Mouse (Mus musculus) brown adipose tissue, adult 24 weeks (tissue): ENCODE results near the gene Rexo4. TPM values are rescaled to one million over a fixed set of nuclear protein-coding genes. Genes with fewer than 3 reads are reported as not detected.

Experiments used
- H3K27ac ChIP-seq: fragments of 200-500 bp; replicated peaks from 2 replicates; pipeline ENCODE4 v1.5.1; 2012; ENCODE audit warnings: low read depth, mild to moderate bottlenecking, low read length
- H3K4me1 ChIP-seq: fragments of 200-500 bp; 2 replicates; pipeline ENCODE4 v1.6.1; 2012; ENCODE audit warnings: low read length, mixed read lengths; ENCODE audit not compliant: control insufficient read depth, insufficient read depth, insufficient read length
- H3K4me3 ChIP-seq: fragments of 200-500 bp; 2 replicates; pipeline ENCODE4 v1.5.1; 2012; ENCODE audit warnings: low read depth, mild to moderate bottlenecking, low read length, moderate library complexity; ENCODE audit not compliant: insufficient read depth
- polyA plus RNA-seq: library from polyadenylated mRNA; stranded (reverse); fragments of >200 nt; gene quantifications from 2 replicates; pipeline ENCODE4 v1.2.4, GENCODE M21; 2012; ENCODE audit not compliant: missing spikeins, insufficient read depth, insufficient read length

Gene Rexo4
- polyA plus RNA-seq, result 10.4 and 13.9 TPM in 2 replicates

- Histone ChIP-seq H3K4me3 (peak within 1 kb of the TSS; percentile 87), H3K4me1 (peaks cover 8% of the 10 kb centered on the region; the same call in 1 of the 2 replicates), H3K27ac (peak within 1 kb of the TSS; percentile 94)
Observed at GRCm38 (mm10) chr2:26963923-26964723, at the start of gene Rexo4. Gene Rexo4 (minus strand): TSS chr2:26964386.

GRCm38 (mm10) chr2:27009714-27010244 is 45.6 kb upstream of the Rexo4 start, which contains the start of gene Cacfd1:
Gene Cacfd1 (plus strand): TSS chr2:27009926.
- Histone ChIP-seq H3K4me3 (peak within 1 kb of the TSS; percentile 100), H3K27ac (peak within 1 kb of the TSS; percentile 65), H3K4me1 (peaks cover 7% of the 10 kb centered on the region)

GRCm38 (mm10) chr2:27007701-27008100 is 43.5 kb upstream of the Rexo4 start:
- Histone ChIP-seq H3K4me3 (no peak overlapping the region), H3K4me1 (peaks cover 7% of the 10 kb centered on the region), H3K27ac (no peak overlapping the region)

DNA sequence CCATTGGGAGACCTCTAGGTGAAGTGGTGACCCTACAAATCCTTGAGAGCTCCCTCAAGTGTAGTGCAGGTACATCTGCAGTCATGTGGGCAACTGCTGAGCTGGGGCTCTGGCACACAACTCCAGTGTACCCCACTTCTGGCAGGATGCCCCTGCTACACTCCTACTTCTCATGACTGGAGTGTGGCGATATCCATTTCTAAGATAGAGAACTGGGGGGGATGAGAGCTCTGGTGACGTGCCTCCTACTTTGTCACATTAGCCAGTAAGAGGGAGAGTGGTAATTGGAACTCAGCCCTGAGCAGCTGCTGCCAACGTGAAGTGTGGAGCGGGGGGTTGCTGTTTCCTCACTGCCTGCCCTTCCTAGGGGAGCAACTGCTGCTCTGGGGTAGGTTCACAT is 42.1 kb upstream of the Rexo4 start:
- Histone ChIP-seq H3K27ac (no peak overlapping the region), H3K4me3 (no peak overlapping the region), H3K4me1 (peaks cover 7% of the 10 kb centered on the region)

GRCm38 (mm10) chr2:26997993-26998392 is 33.8 kb upstream of the Rexo4 start:
- no peak overlapping the region for H3K27ac ChIP-seq
- H3K4me3 ChIP-seq, result no peak overlapping the region
- H3K4me1 ChIP-seq, result no peaks in the 10 kb centered on the region

DNA sequence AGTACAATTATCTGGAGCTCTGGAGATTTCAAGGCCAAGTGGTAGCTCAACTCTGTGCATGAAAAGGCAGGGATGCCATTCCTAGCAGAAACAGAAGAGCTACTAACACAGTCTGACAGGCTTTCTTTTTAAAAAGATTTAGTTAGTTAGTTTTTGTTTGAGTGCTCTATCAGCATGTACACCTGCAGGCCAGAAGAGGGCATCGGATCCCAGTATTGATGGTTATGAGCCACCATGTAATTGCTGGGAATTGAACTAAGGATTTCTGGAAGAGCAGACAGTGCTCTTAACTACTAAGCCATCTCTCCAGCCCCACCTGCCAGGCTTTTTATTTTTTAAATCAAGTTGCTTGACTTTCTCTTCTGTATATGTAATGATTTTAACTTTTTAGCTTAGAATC is 33.3 kb upstream of the Rexo4 start:
- Histone ChIP-seq H3K4me3 (no peak overlapping the region), H3K27ac (no peak overlapping the region), H3K4me1 (no peaks in the 10 kb centered on the region)

DNA sequence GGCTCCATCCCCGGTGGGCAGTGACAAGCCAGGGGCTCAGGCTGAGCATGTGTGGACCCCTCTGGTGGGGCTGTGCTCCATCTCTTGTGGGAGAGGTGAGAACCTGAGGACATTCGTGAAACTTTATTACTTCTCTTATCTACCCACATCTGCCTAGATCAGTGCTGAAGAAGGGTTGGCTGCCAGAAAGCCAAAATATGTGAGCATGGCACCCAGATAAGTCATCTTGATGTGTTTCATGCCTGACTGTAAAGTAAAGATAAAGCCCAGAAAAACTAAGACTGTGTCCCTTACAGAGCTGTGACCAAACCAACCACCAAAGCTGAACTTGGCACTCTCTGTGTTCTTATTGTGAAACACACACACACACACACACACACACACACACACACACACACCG is 29.8 kb upstream of the Rexo4 start:
- Histone ChIP-seq H3K4me1 (no peaks in the 10 kb centered on the region), H3K27ac (no peak overlapping the region), H3K4me3 (no peak overlapping the region)

DNA sequence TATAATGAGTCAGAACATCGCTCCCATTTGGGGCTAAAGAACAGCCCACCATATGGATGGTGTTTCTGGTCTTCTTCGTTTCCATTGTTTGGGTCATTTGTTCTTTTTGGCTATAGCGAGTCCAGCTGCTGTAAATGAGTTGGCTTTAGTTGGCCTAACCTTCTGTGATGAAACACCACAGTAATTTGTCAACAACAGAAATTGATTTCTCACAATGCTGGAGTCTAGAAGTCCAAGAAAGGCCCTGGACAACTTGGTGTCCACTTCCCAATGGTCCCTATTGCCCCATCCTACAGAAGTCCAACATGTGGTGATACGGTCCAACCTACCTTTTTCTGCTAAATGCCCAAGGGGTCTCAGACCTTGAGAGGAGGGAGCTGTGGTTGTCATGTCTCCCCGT is 20.5 kb upstream of the Rexo4 start:
- no peaks in the 10 kb centered on the region for H3K4me1 ChIP-seq
- no peak overlapping the region for H3K27ac ChIP-seq
- no peak overlapping the region for H3K4me3 ChIP-seq

DNA sequence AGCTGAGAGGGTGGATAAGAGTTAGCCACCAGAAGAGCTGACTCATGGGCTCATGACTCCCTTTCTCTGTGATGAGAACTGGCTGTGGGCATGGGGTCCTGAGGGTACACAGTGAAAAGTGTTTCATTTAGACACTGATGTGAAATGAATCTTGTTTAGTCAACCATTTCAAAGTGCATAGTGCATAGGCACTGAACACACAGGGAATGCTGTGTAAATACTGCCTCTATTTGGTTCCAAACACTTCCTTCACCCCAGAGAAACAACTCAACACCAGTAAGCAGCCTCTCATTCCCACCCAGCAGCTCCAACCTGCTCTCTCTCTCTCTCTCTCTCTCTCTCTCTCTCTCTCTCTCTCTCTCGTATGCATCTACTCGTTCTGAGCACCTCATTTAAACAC is 20.0 kb upstream of the Rexo4 start:
- Histone ChIP-seq H3K4me3 (no peak overlapping the region), H3K4me1 (no peaks in the 10 kb centered on the region), H3K27ac (no peak overlapping the region)

DNA sequence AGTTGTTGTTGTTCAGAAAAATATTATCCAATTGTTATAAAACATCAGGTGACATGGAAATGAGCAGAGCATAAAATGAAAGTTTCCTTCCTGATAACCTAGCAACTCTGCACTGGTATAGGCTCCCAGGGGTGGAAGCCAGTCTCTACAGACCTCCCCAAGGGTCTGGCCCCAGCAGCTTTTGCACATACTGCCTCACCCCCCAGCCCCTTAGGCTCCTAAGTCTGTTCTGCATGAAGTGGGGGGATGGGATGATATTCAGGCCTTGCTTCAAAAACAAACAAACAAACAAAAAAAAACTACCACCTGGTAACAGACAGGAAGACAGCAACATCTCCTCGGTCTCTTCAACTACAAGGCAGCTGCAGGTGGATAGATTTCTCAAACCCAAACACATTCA is 16.2 kb upstream of the Rexo4 start:
- H3K27ac ChIP-seq, result no peak overlapping the region
- H3K4me3 ChIP-seq, result no peak overlapping the region
- H3K4me1 ChIP-seq, result no peaks in the 10 kb centered on the region

GRCm38 (mm10) chr2:26973960-26974359 is 9.8 kb upstream of the Rexo4 start:
- H3K4me3 ChIP-seq, result no peak overlapping the region
- no peaks in the 10 kb centered on the region for H3K4me1 ChIP-seq
- H3K27ac ChIP-seq, result no peak overlapping the region

GRCm38 (mm10) chr2:26973116-26973515 is 8.9 kb upstream of the Rexo4 start, which contains the start of gene Adamts13:
Gene Adamts13 (plus strand): TSS chr2:26973416.
- Histone ChIP-seq H3K27ac (no peak within 1 kb of the TSS), H3K4me1 (no peaks in the 10 kb centered on the region), H3K4me3 (no peak within 1 kb of the TSS)

- peaks cover 8% of the 10 kb centered on the region; the same call in 1 of the 2 replicates for H3K4me1 ChIP-seq
- no peak overlapping the region for H3K27ac ChIP-seq
- no peak overlapping the region for H3K4me3 ChIP-seq
Observed at GRCm38 (mm10) chr2:26967262-26967661, 3.1 kb upstream of the Rexo4 start.

DNA sequence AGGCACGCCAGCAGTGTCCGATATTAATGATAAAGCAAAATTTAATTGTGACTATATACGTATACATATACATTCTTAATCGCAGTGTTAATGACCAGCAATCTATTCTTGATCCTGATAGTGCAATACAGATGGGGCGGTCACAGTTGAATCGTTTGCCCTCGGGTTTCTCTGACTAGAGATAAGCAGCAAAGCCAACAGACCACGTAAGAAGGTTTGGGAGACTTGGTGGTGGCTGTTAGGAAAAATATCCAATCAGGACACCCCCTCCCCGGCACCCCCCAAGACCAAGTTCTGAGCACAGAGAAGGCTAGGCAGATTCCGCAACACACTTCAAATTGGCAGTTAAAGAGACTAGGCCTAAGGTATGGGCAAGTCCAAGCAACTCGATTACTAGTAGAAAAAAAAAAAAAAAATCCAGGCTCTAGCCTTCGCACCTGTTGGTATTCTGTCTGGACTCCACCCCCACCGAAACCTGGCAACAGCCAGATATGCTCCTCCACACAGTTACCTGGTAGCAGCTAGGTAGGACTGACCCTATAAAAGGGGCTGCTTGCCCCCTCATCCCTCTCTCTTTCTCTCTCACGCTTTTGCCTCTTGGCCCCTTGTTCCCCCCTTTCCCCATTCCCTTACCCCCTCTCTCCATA is 661 bp upstream of the Rexo4 start:
- 0 out of 2 replicates have a peak overlapping the region, but pooled peaks have one; percentile 21 for H3K27ac ChIP-seq
- H3K4me3 ChIP-seq, result peak overlapping the region; percentile 87
- peaks cover 8% of the 10 kb centered on the region; the same call in 1 of the 2 replicates for H3K4me1 ChIP-seq

DNA sequence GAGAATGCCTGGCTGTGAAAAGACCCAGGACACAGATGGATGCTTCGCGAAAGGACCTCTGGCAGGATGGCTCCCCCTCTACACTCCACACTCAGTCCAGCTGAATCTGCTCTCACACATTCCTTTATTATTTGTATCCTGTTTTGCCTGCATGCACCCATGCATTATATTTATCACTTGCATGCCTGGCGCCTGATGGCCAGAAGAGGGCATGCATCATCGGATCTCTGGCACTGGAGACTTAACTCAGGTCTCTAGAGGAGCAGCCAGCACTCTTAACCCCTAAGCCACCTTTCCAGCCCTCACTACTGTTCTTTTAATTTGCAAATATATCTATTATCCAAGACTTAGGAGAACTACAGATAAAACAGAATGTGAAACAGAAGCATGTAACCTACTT is 3.4 kb downstream of the Rexo4 start:
- no peak overlapping the region for H3K27ac ChIP-seq
- H3K4me3 ChIP-seq, result no peak overlapping the region
- H3K4me1 ChIP-seq, result peaks cover 8% of the 10 kb centered on the region; the same call in 1 of the 2 replicates
